Mouse (Mus musculus) midbrain, embryonic 12.5 days (tissue): Measurements from ENCODE around the gene Slx. TPM values are rescaled to one million over a fixed set of nuclear protein-coding genes. Genes with fewer than 3 reads are reported as not detected.
"Not testable (repeated sequence)": the region's sequence is repeated elsewhere in the genome, so short reads cannot be mapped to it uniquely, and the experiment has no call there.

Source experiments
- ATAC-seq: fragments of 200-750 bp; cut with Nextera tagmentation; 2 replicates; pipeline ENCODE4 v1.8.0; 2017; ENCODE audit warnings: low read depth, moderate TSS enrichment, moderate library complexity; ENCODE audit not compliant: low FRiP score
- H3K27ac ChIP-seq: fragments of 300-500 bp; sonication (generic); replicated peaks from 2 replicates; pipeline ENCODE4 v1.5.1; 2016; ENCODE audit warnings: mild to moderate bottlenecking
- H3K27me3 ChIP-seq: fragments of 300-500 bp; sonication (generic); 2 replicates; pipeline ENCODE4 v1.6.1; 2016; ENCODE audit warnings: mild to moderate bottlenecking
- H3K36me3 ChIP-seq: fragments of 300-500 bp; sonication (generic); 2 replicates; pipeline ENCODE4 v1.6.1; 2016
- H3K4me1 ChIP-seq: fragments of 300-500 bp; sonication (generic); 2 replicates; pipeline ENCODE4 v1.6.1; 2016
- H3K4me2 ChIP-seq: fragments of 300-500 bp; sonication (generic); replicated peaks from 2 replicates; pipeline ENCODE4 v1.6.1; 2016; ENCODE audit warnings: mild to moderate bottlenecking, moderate library complexity
- H3K4me3 ChIP-seq: fragments of 300-500 bp; sonication (generic); 2 replicates; pipeline ENCODE4 v1.5.1; 2016; ENCODE audit warnings: mild to moderate bottlenecking
- H3K9ac ChIP-seq: fragments of 300-500 bp; sonication (generic); replicated peaks from 2 replicates; pipeline ENCODE4 v1.6.1; 2016; ENCODE audit warnings: mild to moderate bottlenecking, moderate library complexity
- H3K9me3 ChIP-seq: fragments of 300-500 bp; sonication (generic); 2 replicates; pipeline ENCODE4 v1.6.1; 2016; ENCODE audit warnings: mild to moderate bottlenecking
- WGBS: fragments of 180-500 bp; shearing (Covaris S2); methylation state at CpG from one replicate; pipeline ENCODE4 v1.1.7; 2016; 5-methylcytosine and 5-hydroxymethylcytosine counted together
- microRNA-seq: library from miRNA; unstranded; fragments of <30 nt; microRNA quantifications from one replicate; pipeline ENCODE4, GENCODE M21; 2017
- polyA plus RNA-seq: library from polyadenylated mRNA; unstranded; fragments of >200 nt; fragmentation: Nextera tagmentation; extraction: Ambion mirVana; gene quantifications from 2 replicates; pipeline ENCODE4 v1.2.1, GENCODE M21; 2016

Slx gene
- not detected in 2 replicates for polyA plus RNA-seq

DNA sequence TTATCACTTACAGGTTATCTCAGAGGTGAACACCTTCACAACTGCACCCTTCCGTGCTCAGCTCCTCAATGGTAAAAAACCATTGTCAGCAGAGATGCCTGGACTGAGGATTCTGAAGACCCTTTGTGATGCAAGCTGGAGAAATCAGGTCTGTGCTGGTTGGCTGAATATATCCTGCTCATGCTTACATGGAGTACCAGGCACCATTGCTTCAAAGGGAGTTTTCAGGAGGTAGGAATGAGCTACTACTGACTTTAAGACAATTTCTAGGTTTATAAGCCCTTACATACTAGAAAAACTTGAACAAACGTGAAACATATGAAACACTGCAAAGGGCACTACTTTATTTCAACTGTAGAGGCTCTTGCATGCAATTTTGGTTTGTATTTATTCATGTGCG, at the start of gene Slx:
Gene Slx, minus strand, starts transcription at position 101 of the 400 bp plus-strand sequence.
- not testable (repeated sequence) for H3K9me3 ChIP-seq, ATAC-seq
- 66% methylated on average over 3 of the region's 3 CpGs for WGBS

More for the DNA sequence above, at the start of gene Slx:
- not testable (repeated sequence) for H3K27me3 ChIP-seq, H3K36me3 ChIP-seq, H3K27ac ChIP-seq, H3K9ac ChIP-seq, H3K4me3 ChIP-seq, H3K4me1 ChIP-seq, H3K4me2 ChIP-seq

Small RNAs within 50 kb of the gene (microRNA-seq; reads per million reads assigned to microRNA genes)
- not detected for gene Gm27341

Other genes with a start within 250 kb of the Slx start
- gene Gm2030, start 235.5 kb downstream of the Slx start, polyA plus RNA-seq: not detected in 2 replicates
- gene Gm14525, start 157.1 kb upstream of the Slx start, polyA plus RNA-seq: not detected in 2 replicates